Mouse (Mus musculus): ENCODE results near the gene Ttll2.
"Not testable (repeated sequence)": the region's sequence is repeated elsewhere in the genome, so short reads cannot be mapped to it uniquely, and the experiment has no call there.

GRCm38 (mm10) chr17:7352596-7352995 is at the start of gene Ttll2:
- TF ChIP-seq CTCF (IDR thresholded peaks at IDR 0.05; ENCODE audit: low read depth, low read length); GATA1 (IDR thresholded peaks at IDR 0.05; ENCODE audit: borderline replicate concordance, low read length); TAL1 (conservative IDR thresholded peaks at IDR 0.05; ENCODE audit: low read depth, low read length); POLR2AphosphoS5 (IDR thresholded peaks at IDR 0.05; ENCODE audit: insufficient replicate concordance, low read depth, low read length); GATA2 (IDR thresholded peaks at IDR 0.05; ENCODE audit: borderline replicate concordance, low read depth, low read length): not testable (repeated sequence)

Data from G1E (cell line).